Mouse (Mus musculus): Measurements from ENCODE around the gene Smo.

The Smo gene

GRCm38 (mm10) chr6:29774161-29774560 is 38.9 kb downstream of the Smo start:
- no peak for DNase-seq (ENCODE audit: low read depth, low spot score)

- no peak for DNase-seq (ENCODE audit: low read depth, low spot score)
Observed at GRCm38 (mm10) chr6:29775609-29776008, 40.3 kb downstream of the Smo start.

GRCm38 (mm10) chr6:29776542-29777237 is 41.4 kb downstream of the Smo start:
- DNase-seq (ENCODE audit: low read depth, low spot score): no peak

GRCm38 (mm10) chr6:29777238-29777555 is 41.9 kb downstream of the Smo start:
- no peak for DNase-seq (ENCODE audit: low read depth, low spot score)

GRCm38 (mm10) chr6:29780082-29780481 is 44.8 kb downstream of the Smo start:
- DNase-seq (ENCODE audit: low read depth, low spot score): no peak

GRCm38 (mm10) chr6:29780571-29780970 is 45.3 kb downstream of the Smo start:
- DNase-seq (ENCODE audit: low read depth, low spot score): no peak

GRCm38 (mm10) chr6:29782239-29782638 is 46.9 kb downstream of the Smo start:
- DNase-seq (ENCODE audit: low read depth, low spot score): no peak

GRCm38 (mm10) chr6:29783960-29784359 is 48.7 kb downstream of the Smo start:
- no peak for DNase-seq (ENCODE audit: low read depth, low spot score)

GRCm38 (mm10) chr6:29784413-29785021 is 49.2 kb downstream of the Smo start:
- DNase-seq (ENCODE audit: low read depth, low spot score): no peak

- no peak for DNase-seq (ENCODE audit: low read depth, low spot score)
Observed at GRCm38 (mm10) chr6:29785759-29786158, 50.5 kb downstream of the Smo start.

GRCm38 (mm10) chr6:29788779-29789350 is 53.6 kb downstream of the Smo start:
- no peak for DNase-seq (ENCODE audit: low read depth, low spot score)

- DNase-seq (ENCODE audit: low read depth, low spot score): no peak
Observed at GRCm38 (mm10) chr6:29790014-29790698, 54.9 kb downstream of the Smo start.

- no peak for DNase-seq (ENCODE audit: low read depth, low spot score)
Observed at GRCm38 (mm10) chr6:29793520-29793919, 58.2 kb downstream of the Smo start.

GRCm38 (mm10) chr6:29794582-29794981 is 59.3 kb downstream of the Smo start:
- DNase-seq (ENCODE audit: low read depth, low spot score): no peak

- DNase-seq (ENCODE audit: low read depth, low spot score): no peak
Observed at GRCm38 (mm10) chr6:29802979-29803378, 67.7 kb downstream of the Smo start.

- no peak for DNase-seq (ENCODE audit: low read depth, low spot score)
Observed at GRCm38 (mm10) chr6:29804006-29804405, 68.7 kb downstream of the Smo start.

- no peak for DNase-seq (ENCODE audit: low read depth, low spot score)
Observed at GRCm38 (mm10) chr6:29805381-29805780, 70.1 kb downstream of the Smo start.

Measured in skeletal muscle tissue, adult 2 months (tissue).